In genomic region chr2:126708361-126708760, GRCm38 (mm10) we compare ENCODE assay signal across 9 mouse cellular contexts. TPM values are rescaled to one million over a fixed set of nuclear protein-coding genes. Genes with fewer than 3 reads are reported as not detected.
DNase-seq lines count a peak whose midpoint lies in the region; ATAC-seq and TF ChIP-seq lines count a peak whose summit lies in the region.
"Had no signal": no experiment of that assay in that cellular context is flagged by ENCODE, and none has a peak within 500 bp of the region (broad histone marks: within the 10 kb centered on the region; RNA-seq: fewer than 3 reads in every experiment).

No protein-coding gene starts in this region.

- no peak for TF ChIP-seq CTCF in kidney, adult 2 months (conservative IDR thresholded peaks at IDR 0.05; ENCODE audit: insufficient read depth, insufficient read length, low read depth, low read length)

- ATAC-seq in kidney, embryonic 14.5 days (ENCODE audit: low FRiP score, low TSS enrichment), result no peak
- ATAC-seq in activated CD4-positive, CD25-positive, alpha-beta regulatory T cell, adult 4 months, result peak; percentile 6
- ATAC-seq in hindbrain, embryonic 15.5 days (ENCODE audit: low FRiP score, low read depth), result no peak
- no peak for ATAC-seq in midbrain, embryonic 15.5 days (replicated peaks)

- no peaks in the 10 kb centered on the region for H3K36me3 ChIP-seq in kidney, embryonic 14.5 days (ENCODE audit: control insufficient read depth, insufficient read depth, low read length)
- H3K36me3 ChIP-seq in kidney, adult 2 months (ENCODE audit: control insufficient read depth, insufficient read depth, low read length), result no peaks in the 10 kb centered on the region
- no peaks in the 10 kb centered on the region for H3K36me3 ChIP-seq in hindbrain, embryonic 15.5 days
- H3K36me3 ChIP-seq in midbrain, embryonic 15.5 days (replicated peaks), result no peaks in the 10 kb centered on the region

- peak overlapping the region; percentile 77 for H3K4me2 ChIP-seq in kidney, embryonic 14.5 days (replicated peaks; ENCODE audit: low read depth, low read length)
- peak overlapping the region; percentile 77 for H3K4me2 ChIP-seq in hindbrain, embryonic 15.5 days
- peak overlapping the region; percentile 70 for H3K4me2 ChIP-seq in midbrain, embryonic 15.5 days

- DNase-seq in kidney, adult 2 months, result no peak
- no peak for DNase-seq in spleen, postnatal 14 days (ENCODE audit: low spot score in 2 of 2)
- no peak for DNase-seq in B cell, adult 2 months
- no peak for DNase-seq in cerebellum, adult 18-20 months
- DNase-seq: gastrocnemius, postnatal 14 days had no signal

- 86% methylated on average over 4 of the region's 4 CpGs for WGBS in kidney, embryonic 14.5 days
- WGBS in kidney, adult 2 months, result 45% methylated on average over 4 of the region's 4 CpGs
- WGBS in hindbrain, embryonic 15.5 days, result 87% methylated on average over 4 of the region's 4 CpGs
- 79% methylated on average over 4 of the region's 4 CpGs for WGBS in midbrain, embryonic 15.5 days

- TF ChIP-seq POLR2A in kidney, adult 2 months (IDR thresholded peaks at IDR 0.05; ENCODE audit: low read depth, low read length), result no peak

- no peaks in the 10 kb centered on the region for H3K27me3 ChIP-seq in kidney, embryonic 14.5 days (ENCODE audit: control insufficient read depth, insufficient read depth, low read length)
- no peaks in the 10 kb centered on the region for H3K27me3 ChIP-seq in kidney, adult 2 months (replicated peaks; ENCODE audit: control insufficient read depth, insufficient read depth, low read length)
- peaks cover 11% of the 10 kb centered on the region; the same call in 1 of the 2 replicates for H3K27me3 ChIP-seq in hindbrain, embryonic 15.5 days
- peaks cover 7% of the 10 kb centered on the region; the same call in 1 of the 2 replicates for H3K27me3 ChIP-seq in midbrain, embryonic 15.5 days (replicated peaks)

- H3K4me1 ChIP-seq in kidney, embryonic 14.5 days (ENCODE audit: control insufficient read depth, insufficient read depth, low read length), result peaks cover 8% of the 10 kb centered on the region
- H3K4me1 ChIP-seq in kidney, adult 2 months (ENCODE audit: control insufficient read depth, insufficient read depth, low read length), result peaks cover 13% of the 10 kb centered on the region; the same call in 1 of the 2 replicates
- peaks cover 21% of the 10 kb centered on the region for H3K4me1 ChIP-seq in hindbrain, embryonic 15.5 days (replicated peaks)
- H3K4me1 ChIP-seq in midbrain, embryonic 15.5 days, result peaks cover 23% of the 10 kb centered on the region

- no peaks in the 10 kb centered on the region for H3K9me3 ChIP-seq in kidney, embryonic 14.5 days (ENCODE audit: control insufficient read depth, low read length)
- no peaks in the 10 kb centered on the region for H3K9me3 ChIP-seq in hindbrain, embryonic 15.5 days
- H3K9me3 ChIP-seq in midbrain, embryonic 15.5 days, result no peaks in the 10 kb centered on the region

- no peak overlapping the region for H3K27ac ChIP-seq in kidney, embryonic 14.5 days (ENCODE audit: low read depth, low read length)
- no peak overlapping the region for H3K27ac ChIP-seq in kidney, adult 2 months (ENCODE audit: insufficient read depth, low read depth, low read length)
- no peak overlapping the region for H3K27ac ChIP-seq in hindbrain, embryonic 15.5 days (replicated peaks)
- no peak overlapping the region for H3K27ac ChIP-seq in midbrain, embryonic 15.5 days

- H3K9ac ChIP-seq in kidney, embryonic 14.5 days (ENCODE audit: low read depth, low read length), result peak overlapping the region; percentile 86; the same call in 1 of the 2 replicates
- H3K9ac ChIP-seq in hindbrain, embryonic 15.5 days, result no peak overlapping the region
- peak overlapping the region; percentile 88; the same call in 1 of the 2 replicates for H3K9ac ChIP-seq in midbrain, embryonic 15.5 days

- peak overlapping the region; percentile 93 for H3K4me3 ChIP-seq in kidney, embryonic 14.5 days (ENCODE audit: low read length)
- H3K4me3 ChIP-seq in kidney, adult 2 months (ENCODE audit: insufficient read depth, low read depth, low read length), result no peak overlapping the region
- peak overlapping the region; percentile 87 for H3K4me3 ChIP-seq in hindbrain, embryonic 15.5 days
- H3K4me3 ChIP-seq in midbrain, embryonic 15.5 days, result peak overlapping the region; percentile 93

RNA-seq across cellular contexts. Expression of gene Usp8, which starts 1.2 kb away (rescaled TPM):
- 18.5 and 41.7 TPM in 2 replicates for polyA plus RNA-seq in kidney, embryonic 14.5 days (2014; fragmentation: Nextera tagmentation; extraction: Ambion mirVana)
- polyA plus RNA-seq in kidney, adult 2 months (2012; rRNA removed), result 30.2 and 31.2 TPM in 2 replicates
- 10 to 100 TPM; 36.0 to 37.8 TPM for polyA plus RNA-seq in activated CD4-positive, CD25-positive, alpha-beta regulatory T cell, adult 4 months (2017; shearing (Covaris generic))
- polyA plus RNA-seq in hindbrain, embryonic 15.5 days (2015; fragmentation: Nextera tagmentation; extraction: Ambion mirVana), result 28.9 and 29.6 TPM in 2 replicates
- polyA plus RNA-seq in midbrain, embryonic 15.5 days (2015; fragmentation: Nextera tagmentation; extraction: Ambion mirVana), result 28.1 and 28.4 TPM in 2 replicates

RNA-seq across cellular contexts. Expression of gene Gabpb1, which starts 32.2 kb away (rescaled TPM):
- 47.4 and 65.8 TPM in 2 replicates for polyA plus RNA-seq in kidney, embryonic 14.5 days (2014; fragmentation: Nextera tagmentation; extraction: Ambion mirVana)
- polyA plus RNA-seq in kidney, adult 2 months (2012; rRNA removed), result 11.1 and 11.2 TPM in 2 replicates
- 10 to 100 TPM; 50.1 to 58.3 TPM for polyA plus RNA-seq in activated CD4-positive, CD25-positive, alpha-beta regulatory T cell, adult 4 months (2017; shearing (Covaris generic))
- polyA plus RNA-seq in hindbrain, embryonic 15.5 days (2015; fragmentation: Nextera tagmentation; extraction: Ambion mirVana), result 37.3 and 45.1 TPM in 2 replicates
- polyA plus RNA-seq in midbrain, embryonic 15.5 days (2015; fragmentation: Nextera tagmentation; extraction: Ambion mirVana), result 41.3 and 44.1 TPM in 2 replicates
